Mouse (Mus musculus): ENCODE data around the gene Slc37a1. TPM values are rescaled to one million over a fixed set of nuclear protein-coding genes. Genes with fewer than 3 reads are reported as not detected.
"Not testable (repeated sequence)": the region's sequence is repeated elsewhere in the genome, so short reads cannot be mapped to it uniquely, and the experiment has no call there.

Gene Slc37a1
- polyA plus RNA-seq, 1 experiment from 2014 or later, result 1.8 TPM

DNA sequence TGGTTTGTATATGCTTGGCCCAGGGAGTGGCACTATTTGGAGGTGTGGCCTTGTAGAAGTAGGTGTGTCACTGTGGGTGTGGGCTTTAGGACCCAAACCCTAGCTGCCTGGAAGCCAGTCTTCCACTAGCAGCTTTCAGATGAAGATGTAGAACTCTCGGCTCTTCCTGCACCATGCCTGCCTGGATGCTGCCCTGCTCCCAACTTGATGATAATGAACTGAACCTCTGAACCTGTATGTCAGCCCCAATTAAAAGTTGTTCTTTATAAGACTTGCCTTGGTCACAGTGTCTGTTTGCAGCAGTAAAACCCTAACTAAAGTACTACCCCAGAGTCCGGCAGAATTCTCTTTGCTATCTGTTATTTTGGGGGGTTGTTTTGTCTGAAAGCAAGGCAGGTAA lies 16.8 kb upstream of the Slc37a1 start:
- Histone ChIP-seq H3K4me3 (ENCODE audit: low read depth, low read length) (no peak overlapping the region), H3K9ac (replicated peaks; ENCODE audit: low read length) (no peak overlapping the region), H3K36me3 (replicated peaks; ENCODE audit: control insufficient read depth, insufficient read depth, low read depth, low read length) (no peaks in the 10 kb centered on the region), H3K4me1 (ENCODE audit: control insufficient read depth, insufficient read depth, low read length) (no peaks in the 10 kb centered on the region), H3K4me2 (ENCODE audit: low read depth, low read length) (no peak overlapping the region), H3K27me3 (ENCODE audit: control insufficient read depth, insufficient read depth, low read length) (no peaks in the 10 kb centered on the region), H3K27ac (replicated peaks; ENCODE audit: low read depth, low read length) (no peak overlapping the region), H3K9me3 (replicated peaks; ENCODE audit: control insufficient read depth, low read length) (no peaks in the 10 kb centered on the region)
- no peak for ATAC-seq (replicated peaks; ENCODE audit: insufficient number of reproducible peaks, low FRiP score, low TSS enrichment, low read depth)
- WGBS, result 86% methylated on average over 2 of the region's 2 CpGs
- no peak for DNase-seq (ENCODE audit: low spot score)

DNA sequence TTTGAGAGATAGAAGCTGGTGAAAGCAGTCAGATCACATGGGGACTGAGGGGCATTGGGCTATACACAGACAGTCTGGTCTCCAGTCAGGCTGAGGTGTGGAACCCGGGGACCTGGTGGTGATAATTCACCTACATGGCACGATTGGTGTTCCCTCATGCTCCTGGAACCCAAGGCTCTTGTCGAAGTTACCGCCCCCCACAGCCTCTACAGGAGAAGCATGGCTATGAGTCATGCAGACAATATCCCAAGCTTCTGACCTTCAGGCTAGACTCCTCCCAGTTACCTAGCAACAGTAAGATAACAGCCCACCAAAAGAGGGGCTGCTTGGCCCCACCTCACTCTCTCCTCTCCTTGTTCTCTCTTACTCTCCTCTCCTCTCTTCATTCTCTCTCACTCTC lies 16.3 kb upstream of the Slc37a1 start:
- 84% methylated on average over 4 of the region's 4 CpGs for WGBS
- no peaks in the 10 kb centered on the region for H3K36me3 ChIP-seq (replicated peaks; ENCODE audit: control insufficient read depth, insufficient read depth, low read depth, low read length)
- H3K27me3 ChIP-seq (ENCODE audit: control insufficient read depth, insufficient read depth, low read length), result no peaks in the 10 kb centered on the region
- no peak overlapping the region for H3K27ac ChIP-seq (replicated peaks; ENCODE audit: low read depth, low read length)
- ATAC-seq (replicated peaks; ENCODE audit: insufficient number of reproducible peaks, low FRiP score, low TSS enrichment, low read depth) (no peak), DNase-seq (ENCODE audit: low spot score) (no peak)
- no peak overlapping the region for H3K9ac ChIP-seq (replicated peaks; ENCODE audit: low read length)
- H3K9me3 ChIP-seq (replicated peaks; ENCODE audit: control insufficient read depth, low read length), result no peaks in the 10 kb centered on the region
- no peaks in the 10 kb centered on the region for H3K4me1 ChIP-seq (ENCODE audit: control insufficient read depth, insufficient read depth, low read length)
- no peak overlapping the region for H3K4me3 ChIP-seq (ENCODE audit: low read depth, low read length)
- H3K4me2 ChIP-seq (ENCODE audit: low read depth, low read length), result no peak overlapping the region

DNA sequence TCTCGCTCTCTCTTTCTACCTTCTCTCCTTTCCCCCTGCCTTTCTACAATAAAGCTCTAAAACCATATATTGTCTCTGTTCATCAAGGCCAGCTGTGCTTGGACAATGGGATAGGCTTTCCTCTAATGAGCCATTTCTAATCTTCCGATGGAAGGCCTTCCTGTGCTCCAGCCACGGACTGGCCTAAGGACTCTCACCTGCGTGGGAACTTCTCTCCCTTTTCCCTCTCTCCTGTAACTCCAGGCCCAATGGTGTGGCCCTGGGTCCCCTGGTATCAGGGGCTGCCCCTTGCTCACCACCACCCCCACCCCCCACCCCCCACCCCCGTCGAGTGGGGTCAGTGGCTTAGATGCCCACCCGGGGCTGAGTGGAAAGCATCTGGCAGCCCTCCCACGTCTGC lies 15.9 kb upstream of the Slc37a1 start:
- H3K27ac ChIP-seq (replicated peaks; ENCODE audit: low read depth, low read length); H3K27me3 ChIP-seq (ENCODE audit: control insufficient read depth, insufficient read depth, low read length); ATAC-seq (replicated peaks; ENCODE audit: insufficient number of reproducible peaks, low FRiP score, low TSS enrichment, low read depth); H3K4me1 ChIP-seq (ENCODE audit: control insufficient read depth, insufficient read depth, low read length); H3K4me3 ChIP-seq (ENCODE audit: low read depth, low read length); H3K9me3 ChIP-seq (replicated peaks; ENCODE audit: control insufficient read depth, low read length); DNase-seq (ENCODE audit: low spot score); H3K9ac ChIP-seq (replicated peaks; ENCODE audit: low read length); H3K36me3 ChIP-seq (replicated peaks; ENCODE audit: control insufficient read depth, insufficient read depth, low read depth, low read length); H3K4me2 ChIP-seq (ENCODE audit: low read depth, low read length): not testable (repeated sequence)
- WGBS, result 82% methylated on average over 8 of the region's 8 CpGs

DNA sequence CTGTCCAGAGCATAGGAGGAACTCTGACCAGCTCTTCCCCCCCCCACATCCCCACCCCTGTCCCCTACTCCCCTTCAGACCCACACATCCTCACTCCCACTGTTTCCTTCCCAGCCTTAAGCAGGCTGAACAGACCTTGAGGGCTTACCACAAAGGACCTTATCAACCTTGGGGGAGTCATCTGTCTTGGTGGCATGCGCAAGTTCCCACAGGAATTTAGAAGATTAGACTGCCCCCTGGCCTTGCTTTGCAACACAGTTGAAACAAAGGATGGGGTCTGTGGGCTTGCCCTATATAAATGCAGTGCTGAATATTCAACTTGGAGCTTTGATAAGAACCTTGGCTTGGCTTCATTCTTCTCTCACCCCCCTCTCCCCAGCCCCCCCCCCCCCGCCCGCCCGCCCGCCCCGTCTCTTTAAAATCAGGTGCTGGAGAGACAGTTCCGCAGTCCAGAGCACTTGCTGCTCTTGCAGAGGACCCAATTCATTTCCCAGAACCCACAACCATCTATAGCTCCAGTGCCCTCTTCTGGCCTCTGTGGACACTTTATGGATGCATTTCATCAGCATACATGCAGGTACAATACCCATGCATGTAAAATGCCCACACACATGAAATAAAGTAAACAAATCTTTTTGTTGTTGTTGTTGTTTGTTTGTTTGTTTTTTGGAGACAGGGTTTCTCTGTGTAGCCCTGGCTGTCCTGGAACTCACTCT lies 15.3 kb upstream of the Slc37a1 start:
- 72% methylated on average over 2 of the region's 7 CpGs for WGBS
- Histone ChIP-seq H3K4me3 (ENCODE audit: low read depth, low read length) (no peak overlapping the region), H3K4me2 (ENCODE audit: low read depth, low read length) (no peak overlapping the region), H3K9me3 (replicated peaks; ENCODE audit: control insufficient read depth, low read length) (no peaks in the 10 kb centered on the region), H3K4me1 (ENCODE audit: control insufficient read depth, insufficient read depth, low read length) (no peaks in the 10 kb centered on the region), H3K27ac (replicated peaks; ENCODE audit: low read depth, low read length) (no peak overlapping the region), H3K36me3 (replicated peaks; ENCODE audit: control insufficient read depth, insufficient read depth, low read depth, low read length) (no peaks in the 10 kb centered on the region), H3K27me3 (ENCODE audit: control insufficient read depth, insufficient read depth, low read length) (no peaks in the 10 kb centered on the region), H3K9ac (replicated peaks; ENCODE audit: low read length) (no peak overlapping the region)
- no peak for DNase-seq (ENCODE audit: low spot score)
- no peak for ATAC-seq (replicated peaks; ENCODE audit: insufficient number of reproducible peaks, low FRiP score, low TSS enrichment, low read depth)

DNA sequence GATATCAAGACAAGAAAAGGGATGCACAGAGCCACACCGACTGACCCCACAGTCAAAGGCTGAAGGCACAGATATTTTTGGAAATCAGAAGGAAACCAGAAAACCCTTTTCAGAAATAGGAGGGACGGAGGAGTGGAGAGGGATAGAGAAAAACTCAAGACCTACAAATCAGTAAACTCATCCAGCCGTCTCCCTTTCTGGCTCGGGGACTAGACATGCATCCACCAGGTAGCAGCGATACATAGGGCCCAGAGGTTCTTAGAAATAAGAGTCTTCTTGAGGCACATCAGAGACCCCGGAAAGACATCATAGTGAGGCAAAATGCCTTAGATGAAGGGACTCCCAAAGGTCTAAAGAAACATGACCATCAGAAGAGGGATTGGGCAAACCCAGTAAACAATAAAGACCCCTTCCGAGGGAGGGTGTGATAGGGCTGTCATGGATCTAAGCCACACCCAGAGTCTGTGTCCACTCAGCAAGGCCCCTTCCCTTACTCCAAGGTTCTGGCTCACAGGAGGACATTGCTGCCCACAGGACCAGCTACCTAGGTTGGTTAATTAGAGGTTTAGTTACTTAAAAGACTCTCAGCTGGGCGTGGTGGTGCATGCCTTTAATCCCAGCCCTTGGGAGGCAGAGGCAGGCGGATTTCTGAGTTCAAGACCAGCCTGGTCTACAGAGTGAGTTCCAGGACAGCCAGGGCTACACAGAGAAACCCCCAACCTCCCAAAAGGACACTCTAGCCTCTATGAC lies 14.0 kb upstream of the Slc37a1 start:
- no peak overlapping the region for H3K4me3 ChIP-seq (ENCODE audit: low read depth, low read length)
- H3K9me3 ChIP-seq (replicated peaks; ENCODE audit: control insufficient read depth, low read length), result no peaks in the 10 kb centered on the region
- no peak for ATAC-seq (replicated peaks; ENCODE audit: insufficient number of reproducible peaks, low FRiP score, low TSS enrichment, low read depth)
- H3K4me2 ChIP-seq (ENCODE audit: low read depth, low read length), result no peak overlapping the region
- no peaks in the 10 kb centered on the region for H3K27me3 ChIP-seq (ENCODE audit: control insufficient read depth, insufficient read depth, low read length)
- no peak overlapping the region for H3K9ac ChIP-seq (replicated peaks; ENCODE audit: low read length)
- H3K27ac ChIP-seq (replicated peaks; ENCODE audit: low read depth, low read length), result no peak overlapping the region
- 88% methylated on average over 9 of the region's 9 CpGs for WGBS
- no peaks in the 10 kb centered on the region for H3K4me1 ChIP-seq (ENCODE audit: control insufficient read depth, insufficient read depth, low read length)
- DNase-seq (ENCODE audit: low spot score), result no peak
- H3K36me3 ChIP-seq (replicated peaks; ENCODE audit: control insufficient read depth, insufficient read depth, low read depth, low read length), result no peaks in the 10 kb centered on the region

DNA sequence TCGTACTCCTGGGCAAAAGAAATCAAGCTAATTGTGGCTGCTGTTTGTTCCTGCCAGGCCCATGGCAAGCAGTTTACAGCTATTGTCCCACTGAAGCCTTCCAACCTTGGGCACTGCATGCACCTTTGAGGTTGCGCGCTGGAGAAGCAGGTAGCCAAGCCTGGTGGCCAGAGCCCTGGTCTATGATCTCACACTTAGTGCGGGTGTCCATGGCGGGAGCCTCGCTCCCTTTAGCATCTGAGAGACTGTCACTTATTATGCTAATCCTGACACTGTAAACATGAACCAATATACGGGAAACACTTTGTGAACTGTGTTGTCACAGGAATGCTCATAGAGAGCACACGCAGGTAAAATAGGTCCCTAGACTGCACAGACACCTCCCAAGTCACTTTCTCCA lies 13.0 kb upstream of the Slc37a1 start:
- WGBS, result 91% methylated on average over 8 of the region's 8 CpGs
- Histone ChIP-seq H3K4me3 (ENCODE audit: low read depth, low read length) (no peak overlapping the region), H3K9ac (replicated peaks; ENCODE audit: low read length) (no peak overlapping the region), H3K27ac (replicated peaks; ENCODE audit: low read depth, low read length) (no peak overlapping the region), H3K4me1 (ENCODE audit: control insufficient read depth, insufficient read depth, low read length) (no peaks in the 10 kb centered on the region), H3K9me3 (replicated peaks; ENCODE audit: control insufficient read depth, low read length) (no peaks in the 10 kb centered on the region), H3K36me3 (replicated peaks; ENCODE audit: control insufficient read depth, insufficient read depth, low read depth, low read length) (no peaks in the 10 kb centered on the region), H3K4me2 (ENCODE audit: low read depth, low read length) (no peak overlapping the region), H3K27me3 (ENCODE audit: control insufficient read depth, insufficient read depth, low read length) (no peaks in the 10 kb centered on the region)
- DNase-seq (ENCODE audit: low spot score) (no peak), ATAC-seq (replicated peaks; ENCODE audit: insufficient number of reproducible peaks, low FRiP score, low TSS enrichment, low read depth) (no peak)

DNA sequence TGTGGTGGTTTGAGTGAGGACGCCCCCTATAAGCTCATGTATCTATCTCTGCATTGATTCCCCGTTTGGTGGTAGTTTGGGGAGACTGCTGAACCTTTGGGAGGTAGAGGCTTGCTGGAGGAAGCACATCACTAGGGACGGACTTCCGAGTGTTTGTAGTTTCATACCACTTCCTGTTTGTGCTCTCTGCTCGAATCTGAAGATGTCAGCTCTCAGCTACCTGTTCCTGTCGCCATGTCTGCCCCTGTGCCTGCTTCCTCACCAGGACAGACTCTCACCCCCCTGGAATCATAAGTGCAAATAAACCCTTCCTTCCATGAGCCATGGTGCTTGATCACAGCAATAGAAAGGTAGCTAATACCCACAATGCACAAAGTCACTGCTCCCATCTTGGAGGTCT lies 11.4 kb upstream of the Slc37a1 start:
- Histone ChIP-seq H3K27ac (replicated peaks; ENCODE audit: low read depth, low read length) (no peak overlapping the region), H3K27me3 (ENCODE audit: control insufficient read depth, insufficient read depth, low read length) (no peaks in the 10 kb centered on the region), H3K4me2 (ENCODE audit: low read depth, low read length) (no peak overlapping the region), H3K9me3 (replicated peaks; ENCODE audit: control insufficient read depth, low read length) (no peaks in the 10 kb centered on the region), H3K4me1 (ENCODE audit: control insufficient read depth, insufficient read depth, low read length) (no peaks in the 10 kb centered on the region), H3K36me3 (replicated peaks; ENCODE audit: control insufficient read depth, insufficient read depth, low read depth, low read length) (no peaks in the 10 kb centered on the region), H3K9ac (replicated peaks; ENCODE audit: low read length) (no peak overlapping the region), H3K4me3 (ENCODE audit: low read depth, low read length) (no peak overlapping the region)
- 78% methylated on average over 6 of the region's 6 CpGs for WGBS
- DNase-seq (ENCODE audit: low spot score) (no peak), ATAC-seq (replicated peaks; ENCODE audit: insufficient number of reproducible peaks, low FRiP score, low TSS enrichment, low read depth) (no peak)

DNA sequence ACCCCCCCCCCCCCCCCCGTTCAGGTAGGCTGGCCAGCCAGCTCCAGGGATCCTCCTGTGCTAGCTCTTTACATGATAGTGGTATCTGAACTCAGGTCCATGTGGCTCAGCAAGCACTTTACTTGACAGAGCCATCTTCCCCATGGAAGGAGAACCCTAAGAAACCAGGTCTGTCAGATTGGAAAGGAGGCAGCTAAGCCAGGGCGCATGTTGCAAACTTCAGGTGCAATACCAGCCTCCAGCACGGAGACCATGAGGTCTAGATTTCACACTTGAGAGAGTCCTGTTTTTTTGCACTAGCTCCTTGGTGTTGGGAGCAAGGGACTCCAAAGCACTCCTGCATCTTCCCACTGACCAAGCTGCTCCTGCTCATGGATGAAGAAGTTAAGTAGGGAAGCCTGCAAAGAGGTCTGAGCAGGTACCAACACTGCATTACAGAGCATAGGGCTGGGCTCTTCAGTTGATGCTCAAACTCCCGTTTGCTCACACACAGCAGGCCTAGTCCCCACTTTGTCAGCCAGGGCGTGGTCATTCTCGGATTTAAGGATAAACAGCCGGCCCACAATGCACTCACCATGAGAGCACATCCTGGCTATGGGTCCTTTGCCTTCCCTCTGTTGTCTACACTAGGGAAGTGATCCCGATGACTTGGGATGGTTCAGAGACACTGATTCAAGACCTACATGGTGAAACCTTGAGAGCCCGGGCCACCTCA lies 10.2 kb upstream of the Slc37a1 start:
- no peaks in the 10 kb centered on the region for H3K4me1 ChIP-seq (ENCODE audit: control insufficient read depth, insufficient read depth, low read length)
- no peaks in the 10 kb centered on the region for H3K27me3 ChIP-seq (ENCODE audit: control insufficient read depth, insufficient read depth, low read length)
- H3K4me3 ChIP-seq (ENCODE audit: low read depth, low read length), result peak overlapping the region; percentile 41
- WGBS, result 24% methylated on average over 9 of the region's 9 CpGs
- H3K9me3 ChIP-seq (replicated peaks; ENCODE audit: control insufficient read depth, low read length), result no peaks in the 10 kb centered on the region
- ATAC-seq (replicated peaks; ENCODE audit: insufficient number of reproducible peaks, low FRiP score, low TSS enrichment, low read depth) (peak; percentile 14; the same call in 1 of the 2 replicates), DNase-seq (ENCODE audit: low spot score) (peak; percentile 6)
- peak overlapping the region; percentile 56; the same call in 1 of the 2 replicates for H3K9ac ChIP-seq (replicated peaks; ENCODE audit: low read length)
- peak overlapping the region; percentile 91 for H3K4me2 ChIP-seq (ENCODE audit: low read depth, low read length)
- no peaks in the 10 kb centered on the region for H3K36me3 ChIP-seq (replicated peaks; ENCODE audit: control insufficient read depth, insufficient read depth, low read depth, low read length)
- H3K27ac ChIP-seq (replicated peaks; ENCODE audit: low read depth, low read length), result no peak overlapping the region
